ENCODE assay signal across 8 mouse cellular contexts in genomic region chr16:30596959-30597681, GRCm38 (mm10). TPM values are rescaled to one million over a fixed set of nuclear protein-coding genes. Genes with fewer than 3 reads are reported as not detected.
DNase-seq lines count a peak whose midpoint lies in the region; ATAC-seq and TF ChIP-seq lines count a peak whose summit lies in the region.

No protein-coding gene starts in this region.

- peak; percentile 90 for TF ChIP-seq CTCF in bone marrow, adult 2 months (IDR thresholded peaks at IDR 0.05; ENCODE audit: control insufficient read depth, insufficient read depth, low read length)
- peak; percentile 95 for TF ChIP-seq CTCF in liver, adult 2 months (IDR thresholded peaks at IDR 0.05; ENCODE audit: low read depth, low read length)

- no peak overlapping the region for H3K27ac ChIP-seq in bone marrow, adult 2 months (ENCODE audit: control insufficient read depth, insufficient read depth, low read depth, low read length, poor library complexity)
- H3K27ac ChIP-seq in embryonic facial prominence, embryonic 15.5 days (replicated peaks) = no peak overlapping the region
- peak overlapping the region; percentile 45; the same call in 1 of the 2 replicates for H3K27ac ChIP-seq in heart, embryonic 10.5 days
- no peak overlapping the region for H3K27ac ChIP-seq in kidney, embryonic 16.5 days (ENCODE audit: low read length)
- H3K27ac ChIP-seq in liver, adult 2 months (replicated peaks; ENCODE audit: insufficient read depth, low read depth, low read length) = no peak overlapping the region

- H3K36me3 ChIP-seq in embryonic facial prominence, embryonic 15.5 days = no peaks in the 10 kb centered on the region
- H3K36me3 ChIP-seq in heart, embryonic 10.5 days = no peaks in the 10 kb centered on the region
- H3K36me3 ChIP-seq in kidney, embryonic 16.5 days (ENCODE audit: insufficient read depth, low read length) = no peaks in the 10 kb centered on the region
- H3K36me3 ChIP-seq in liver, adult 2 months (ENCODE audit: control insufficient read depth, insufficient read depth, low read length) = no peaks in the 10 kb centered on the region
- H3K36me3 ChIP-seq in splenic B cell, adult 2 months (ENCODE audit: control insufficient read depth, insufficient read depth, low read length, poor library complexity, severe bottlenecking) = no peaks in the 10 kb centered on the region; the same call in 1 of the 2 replicates

- H3K9ac ChIP-seq in embryonic facial prominence, embryonic 15.5 days = no peak overlapping the region
- H3K9ac ChIP-seq in kidney, embryonic 16.5 days (replicated peaks; ENCODE audit: low read length) = no peak overlapping the region
- H3K9ac ChIP-seq in liver, adult 2 months (ENCODE audit: low read depth, low read length) = peak overlapping the region; percentile 36; the same call in 1 of the 2 replicates

- peak overlapping the region; percentile 39 for H3K4me2 ChIP-seq in embryonic facial prominence, embryonic 15.5 days (replicated peaks)
- peak overlapping the region; percentile 33 for H3K4me2 ChIP-seq in kidney, embryonic 16.5 days (replicated peaks; ENCODE audit: low read depth, low read length)

- H3K79me2 ChIP-seq in liver, adult 2 months (ENCODE audit: control insufficient read depth, insufficient read depth, low read length) = peaks cover 3% of the 10 kb centered on the region; the same call in 1 of the 2 replicates

- peaks cover 10% of the 10 kb centered on the region for H3K4me1 ChIP-seq in bone marrow, adult 2 months (ENCODE audit: control insufficient read depth, insufficient read depth, low read length)
- peaks cover 25% of the 10 kb centered on the region for H3K4me1 ChIP-seq in embryonic facial prominence, embryonic 15.5 days
- peaks cover 29% of the 10 kb centered on the region for H3K4me1 ChIP-seq in heart, embryonic 10.5 days
- peaks cover 23% of the 10 kb centered on the region for H3K4me1 ChIP-seq in kidney, embryonic 16.5 days (ENCODE audit: insufficient read depth, low read length)
- H3K4me1 ChIP-seq in liver, adult 2 months (ENCODE audit: control insufficient read depth, insufficient read depth, low read length) = peaks cover 5% of the 10 kb centered on the region; the same call in 1 of the 2 replicates

- ATAC-seq in embryonic facial prominence, embryonic 15.5 days (ENCODE audit: insufficient number of reproducible peaks, low FRiP score, low TSS enrichment, low read depth) = no peak
- ATAC-seq in kidney, embryonic 16.5 days (ENCODE audit: low FRiP score, low TSS enrichment) = no peak

- H3K27me3 ChIP-seq in embryonic facial prominence, embryonic 15.5 days = peaks cover 34% of the 10 kb centered on the region
- H3K27me3 ChIP-seq in heart, embryonic 10.5 days (ENCODE audit: insufficient read depth, poor library complexity, severe bottlenecking) = peaks cover 27% of the 10 kb centered on the region
- peaks cover 16% of the 10 kb centered on the region for H3K27me3 ChIP-seq in kidney, embryonic 16.5 days (ENCODE audit: insufficient read depth, low read length)
- no peaks in the 10 kb centered on the region for H3K27me3 ChIP-seq in liver, adult 2 months (ENCODE audit: control insufficient read depth, insufficient read depth, low read length)
- no peaks in the 10 kb centered on the region for H3K27me3 ChIP-seq in splenic B cell, adult 2 months (ENCODE audit: control insufficient read depth, insufficient read depth, low read length, poor library complexity, severe bottlenecking)

- no peak overlapping the region for H3K4me3 ChIP-seq in bone marrow, adult 2 months (replicated peaks; ENCODE audit: control insufficient read depth, low read depth, low read length)
- H3K4me3 ChIP-seq in embryonic facial prominence, embryonic 15.5 days (replicated peaks) = 0 out of 2 replicates have a peak overlapping the region, but pooled peaks have one; percentile 16
- peak overlapping the region; percentile 42 for H3K4me3 ChIP-seq in heart, embryonic 10.5 days
- H3K4me3 ChIP-seq in kidney, embryonic 16.5 days (ENCODE audit: low read length) = no peak overlapping the region
- H3K4me3 ChIP-seq in liver, adult 2 months (ENCODE audit: insufficient read depth, low read depth, low read length) = no peak overlapping the region

- H3K9me3 ChIP-seq in embryonic facial prominence, embryonic 15.5 days (replicated peaks) = no peaks in the 10 kb centered on the region
- H3K9me3 ChIP-seq in heart, embryonic 10.5 days = no peaks in the 10 kb centered on the region
- H3K9me3 ChIP-seq in kidney, embryonic 16.5 days (ENCODE audit: low read length) = no peaks in the 10 kb centered on the region

- DNase-seq in A20 (ENCODE audit: low read depth, low spot score) = peak; percentile 83
- peak; percentile 89 for DNase-seq in heart, embryonic 10.5 days (ENCODE audit: low spot score)
- DNase-seq in liver, adult 2 months (ENCODE audit: extremely low read depth, low read depth, low spot score) = peak; percentile 72
- DNase-seq in naive thymus-derived CD4-positive, alpha-beta T cell, adult 2 months (ENCODE audit: low read depth) = peak; percentile 90
- peak; percentile 91 for DNase-seq in splenic B cell, adult 2 months (ENCODE audit: low read depth, low spot score)

- 10% methylated on average over 16 of the region's 16 CpGs for WGBS in bone marrow, adult 2 months
- 10% methylated on average over 16 of the region's 16 CpGs for WGBS in embryonic facial prominence, embryonic 15.5 days
- WGBS in heart, embryonic 10.5 days = 13% methylated on average over 16 of the region's 16 CpGs
- whole genome bisulfite sequencing in kidney, embryonic 16.5 days = 9% methylated on average over 16 of the region's 16 CpGs
- WGBS in liver, adult 2 months = 8% methylated on average over 16 of the region's 16 CpGs

- no peak for TF ChIP-seq POLR2A in bone marrow, adult 2 months (IDR thresholded peaks at IDR 0.05; ENCODE audit: borderline replicate concordance, control insufficient read depth, low read depth, low read length)
- TF ChIP-seq POLR2A in liver, adult 2 months (IDR thresholded peaks at IDR 0.05; ENCODE audit: extremely low read depth, insufficient read depth, low read length) = no peak

RNA-seq across cellular contexts. Expression of gene Fam43a, which starts 2.4 kb away (rescaled TPM):
- polyA plus RNA-seq in bone marrow, adult 2 months (2011; ENCODE audit: insufficient read depth, insufficient read length, low replicate concordance, missing spikeins) = 8.8 and 16.3 TPM in 2 replicates
- 26.6 and 28.5 TPM in 2 replicates for polyA plus RNA-seq in embryonic facial prominence, embryonic 15.5 days (2015; fragmentation: Nextera tagmentation; extraction: Ambion mirVana)
- 14.3 and 14.4 TPM in 2 replicates for polyA plus RNA-seq in heart, embryonic 10.5 days (2016; fragmentation: Nextera tagmentation; extraction: Ambion mirVana)
- polyA plus RNA-seq in kidney, embryonic 16.5 days (2015; fragmentation: Nextera tagmentation; extraction: Ambion mirVana) = 25.2 and 26.0 TPM in 2 replicates
- total RNA-seq in liver, adult 2 months (2014; rRNA removed) = 4.2 and 6.7 TPM in 2 replicates
- polyA plus RNA-seq in liver, adult 2 months (2012; rRNA removed) = 4.4 and 4.7 TPM in 2 replicates

RNA-seq across cellular contexts. Expression of gene Lsg1, which starts 9.7 kb away (rescaled TPM):
- polyA plus RNA-seq in bone marrow, adult 2 months (2011; ENCODE audit: insufficient read depth, insufficient read length, low replicate concordance, missing spikeins) = 9.3 and 17.5 TPM in 2 replicates
- polyA plus RNA-seq in embryonic facial prominence, embryonic 15.5 days (2015; fragmentation: Nextera tagmentation; extraction: Ambion mirVana) = 56.7 and 59.1 TPM in 2 replicates
- polyA plus RNA-seq in heart, embryonic 10.5 days (2016; fragmentation: Nextera tagmentation; extraction: Ambion mirVana) = 48.6 and 61.8 TPM in 2 replicates
- polyA plus RNA-seq in kidney, embryonic 16.5 days (2015; fragmentation: Nextera tagmentation; extraction: Ambion mirVana) = 62.2 and 69.0 TPM in 2 replicates
- total RNA-seq in liver, adult 2 months (2014; rRNA removed) = 8.3 and 10.0 TPM in 2 replicates
- 6.9 and 9.5 TPM in 2 replicates for polyA plus RNA-seq in liver, adult 2 months (2012; rRNA removed)

RNA-seq across cellular contexts. Expression of gene Tmem44, which starts 46.5 kb away (rescaled TPM):
- polyA plus RNA-seq in bone marrow, adult 2 months (2011; ENCODE audit: insufficient read depth, insufficient read length, low replicate concordance, missing spikeins) = 4.3 and 7.6 TPM in 2 replicates
- 18.6 and 19.1 TPM in 2 replicates for polyA plus RNA-seq in embryonic facial prominence, embryonic 15.5 days (2015; fragmentation: Nextera tagmentation; extraction: Ambion mirVana)
- polyA plus RNA-seq in heart, embryonic 10.5 days (2016; fragmentation: Nextera tagmentation; extraction: Ambion mirVana) = 16.1 and 23.1 TPM in 2 replicates
- 16.8 and 19.7 TPM in 2 replicates for polyA plus RNA-seq in kidney, embryonic 16.5 days (2015; fragmentation: Nextera tagmentation; extraction: Ambion mirVana)
- total RNA-seq in liver, adult 2 months (2014; rRNA removed) = 1.2 and 1.3 TPM in 2 replicates
- polyA plus RNA-seq in liver, adult 2 months (2012; rRNA removed) = 0.80 and 2.0 TPM in 2 replicates

Comparison
In these comparisons a context has a peak if more than half of its experiments do, and no peak if none do; other contexts are left out.
1. H3K4me3 ChIP-seq: peak in embryonic facial prominence, embryonic 15.5 days (single experiment) and heart, embryonic 10.5 days (single experiment); none in bone marrow, adult 2 months (single experiment), kidney, embryonic 16.5 days (single experiment) and liver, adult 2 months (single experiment).
2. Peak in every context shown above with its lines, with median percentiles within 50 percentile points of each other: DNase-seq.